ENCODE assay signal across 24 mouse cellular contexts in the genomic region with DNA sequence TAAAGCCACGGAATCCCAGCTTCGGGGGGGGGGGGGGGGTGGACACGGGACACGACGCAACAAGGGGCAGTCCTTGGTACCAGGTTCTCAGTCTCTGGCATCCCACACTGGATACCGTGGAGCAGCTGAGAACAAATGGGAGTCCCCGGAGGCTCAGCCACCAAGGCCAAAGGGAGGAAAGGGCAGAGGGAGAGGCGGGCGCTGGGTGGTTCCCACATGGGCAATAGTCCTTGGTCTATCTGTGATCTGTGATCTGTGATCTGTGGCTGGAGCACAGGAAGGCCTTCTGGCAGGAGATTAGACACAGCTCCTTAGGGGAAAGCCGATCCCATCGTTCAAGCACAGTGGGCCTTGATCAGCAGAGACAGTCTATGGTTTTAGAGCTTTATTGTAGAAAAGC.
A peak's percentile ranks its signal among the peaks of the same experiment; 100 is the strongest.
DNase-seq lines count a peak whose midpoint lies in the region; ATAC-seq and TF ChIP-seq lines count a peak whose summit lies in the region.
"Had no signal": no experiment of that assay in that cellular context is flagged by ENCODE, and none has a peak within 500 bp of the region (broad histone marks: within the 10 kb centered on the region; RNA-seq: fewer than 3 reads in every experiment).

No protein-coding gene starts in this region.

- H3K4me1 ChIP-seq in intestine, embryonic 14.5 days (replicated peaks; ENCODE audit: control insufficient read depth, insufficient read depth, low read length): no peaks in the 10 kb centered on the region
- H3K4me1 ChIP-seq in intestine, postnatal 0 days (replicated peaks; ENCODE audit: control insufficient read depth, insufficient read depth, low read length): no peaks in the 10 kb centered on the region
- no peaks in the 10 kb centered on the region for H3K4me1 ChIP-seq in hindbrain, embryonic 13.5 days (replicated peaks)
- H3K4me1 ChIP-seq: hindbrain, embryonic 15.5 days; neural tube, embryonic 15.5 days had no signal

- no peak for TF ChIP-seq CTCF in intestine, postnatal 0 days (IDR thresholded peaks at IDR 0.05; ENCODE audit: low read depth)

- H3K4me3 ChIP-seq in intestine, embryonic 14.5 days (ENCODE audit: low read depth, low read length): no peak overlapping the region
- H3K4me3 ChIP-seq in intestine, postnatal 0 days (ENCODE audit: low read depth, low read length): no peak overlapping the region
- no peak overlapping the region for H3K4me3 ChIP-seq in hindbrain, embryonic 13.5 days
- H3K4me3 ChIP-seq: embryonic facial prominence, embryonic 13.5 days; forebrain, embryonic 15.5 days; heart, embryonic 13.5 days; hindbrain, embryonic 15.5 days; neural tube, embryonic 15.5 days had no signal

- no peak for ATAC-seq in intestine, embryonic 14.5 days (replicated peaks; ENCODE audit: low FRiP score, low TSS enrichment, low read depth)
- no peak for ATAC-seq in intestine, postnatal 0 days
- ATAC-seq in hindbrain, embryonic 13.5 days (ENCODE audit: low FRiP score): no peak
- ATAC-seq: forebrain, embryonic 15.5 days; intestine, embryonic 16.5 days; midbrain, embryonic 16.5 days had no signal

- no peak overlapping the region for H3K27ac ChIP-seq in intestine, embryonic 14.5 days (ENCODE audit: low read depth)
- H3K27ac ChIP-seq in intestine, postnatal 0 days (ENCODE audit: low read depth, low read length): no peak overlapping the region
- no peak overlapping the region for H3K27ac ChIP-seq in hindbrain, embryonic 13.5 days
- H3K27ac ChIP-seq: embryonic facial prominence, embryonic 13.5 days; forebrain, embryonic 15.5 days; heart, embryonic 13.5 days; hindbrain, embryonic 15.5 days; neural tube, embryonic 15.5 days had no signal

- no peaks in the 10 kb centered on the region for H3K9me3 ChIP-seq in intestine, embryonic 14.5 days (ENCODE audit: control insufficient read depth, low read length)
- no peaks in the 10 kb centered on the region for H3K9me3 ChIP-seq in intestine, postnatal 0 days (ENCODE audit: control insufficient read depth)
- no peaks in the 10 kb centered on the region for H3K9me3 ChIP-seq in hindbrain, embryonic 13.5 days
- H3K9me3 ChIP-seq: embryonic facial prominence, embryonic 13.5 days; forebrain, embryonic 15.5 days; heart, embryonic 13.5 days; hindbrain, embryonic 15.5 days; neural tube, embryonic 15.5 days had no signal

- 86% methylated on average over 11 of the region's 11 CpGs for WGBS in intestine, embryonic 14.5 days
- WGBS in intestine, postnatal 0 days: 90% methylated on average over 11 of the region's 11 CpGs
- WGBS in hindbrain, embryonic 13.5 days: 86% methylated on average over 11 of the region's 11 CpGs

- DNase-seq in intestine, embryonic 14.5 days (ENCODE audit: low spot score): peak; percentile 7
- peak; percentile 62 for DNase-seq in ovary, adult 18-20 months (ENCODE audit: low spot score)
- DNase-seq in ovary, postnatal 10 days (ENCODE audit: low spot score): no peak
- peak; percentile 78 to 82 for DNase-seq in adrenal gland, postnatal 36 days
- DNase-seq in thymus, postnatal 0 days (ENCODE audit: low spot score): no peak
- DNase-seq: cerebellum, adult 11 months; cerebellum, postnatal 14 days; gastrocnemius, postnatal 36 days; left cerebral cortex, postnatal 4 days; liver; lung, adult 18-20 months; lung, postnatal 36 days; right cerebral cortex, adult 18-20 months; thymus, postnatal 36 days had no signal

- H3K9ac ChIP-seq in intestine, embryonic 14.5 days (ENCODE audit: low read length): no peak overlapping the region
- H3K9ac ChIP-seq in intestine, postnatal 0 days (ENCODE audit: low read depth, low read length): no peak overlapping the region
- no peak overlapping the region for H3K9ac ChIP-seq in hindbrain, embryonic 13.5 days
- H3K9ac ChIP-seq: embryonic facial prominence, embryonic 13.5 days; forebrain, embryonic 15.5 days; heart, embryonic 13.5 days; hindbrain, embryonic 15.5 days; neural tube, embryonic 15.5 days had no signal

- no peaks in the 10 kb centered on the region for H3K36me3 ChIP-seq in intestine, embryonic 14.5 days (ENCODE audit: control insufficient read depth, insufficient read depth, low read length)
- H3K36me3 ChIP-seq in intestine, postnatal 0 days (ENCODE audit: control insufficient read depth, insufficient read depth): no peaks in the 10 kb centered on the region
- H3K36me3 ChIP-seq in hindbrain, embryonic 13.5 days: no peaks in the 10 kb centered on the region
- H3K36me3 ChIP-seq: embryonic facial prominence, embryonic 13.5 days; forebrain, embryonic 15.5 days; heart, embryonic 13.5 days; hindbrain, embryonic 15.5 days; neural tube, embryonic 15.5 days had no signal

- no peak overlapping the region for H3K4me2 ChIP-seq in intestine, embryonic 14.5 days (ENCODE audit: low read length)
- H3K4me2 ChIP-seq in intestine, postnatal 0 days (replicated peaks; ENCODE audit: low read depth): no peak overlapping the region
- H3K4me2 ChIP-seq in hindbrain, embryonic 13.5 days: no peak overlapping the region
- H3K4me2 ChIP-seq: embryonic facial prominence, embryonic 13.5 days; forebrain, embryonic 15.5 days; heart, embryonic 13.5 days; hindbrain, embryonic 15.5 days; neural tube, embryonic 15.5 days had no signal

- no peaks in the 10 kb centered on the region for H3K27me3 ChIP-seq in intestine, embryonic 14.5 days (replicated peaks; ENCODE audit: control insufficient read depth, insufficient read depth, low read length)
- no peaks in the 10 kb centered on the region for H3K27me3 ChIP-seq in intestine, postnatal 0 days (replicated peaks; ENCODE audit: control insufficient read depth, insufficient read depth, low read length)
- no peaks in the 10 kb centered on the region for H3K27me3 ChIP-seq in hindbrain, embryonic 13.5 days
- H3K27me3 ChIP-seq: CH12.LX; embryonic facial prominence, embryonic 13.5 days; forebrain, embryonic 15.5 days; heart, embryonic 13.5 days; hindbrain, embryonic 15.5 days; neural tube, embryonic 15.5 days had no signal

Comparison
In these comparisons a context has a peak if more than half of its experiments do, and no peak if none do; other contexts are left out.
1. DNase-seq: peak in intestine, embryonic 14.5 days (single experiment), ovary, adult 18-20 months (single experiment) and adrenal gland, postnatal 36 days (2 of 2); none in ovary, postnatal 10 days (single experiment) and thymus, postnatal 0 days (single experiment).